Mouse (Mus musculus) gastrocnemius, postnatal 14 days (tissue): ENCODE measurements around the gene Olfr1289. TPM values are rescaled to one million over a fixed set of nuclear protein-coding genes. Genes with fewer than 3 reads are reported as not detected.

Experiments used
- DNase-seq: peaks from one replicate; pipeline ENCODE4 v3.0.0; 2021; ENCODE audit warnings: mixed read lengths
- intact Hi-C: fragments of 180-260 bp; cut with DNase I; formaldehyde crosslinking; loops from one replicate; pipeline ENCODE4 v1.15.1; 2025; ENCODE audit warnings: low total_unique reads
- long read RNA-seq, 2 experiments: library from polyadenylated mRNA; stranded (forward); transcript quantifications; one replicate each; pipeline ENCODE4 v2.0.0; 2021
- total RNA-seq, 2 experiments: library from RNA; stranded (reverse); gene quantifications; 2 replicates each; pipeline ENCODE4 v1.2.3; 2021

The Olfr1289 gene
- total RNA-seq, result not detected
- long read RNA-seq, experiment 1, result 0 reads
- long read RNA-seq, experiment 2, result 0 reads

- DNase-seq, result no peak
- intact Hi-C loops, result no loop called here
Measured at GRCm38 (mm10) chr2:111480519-111480918, at the start of gene Olfr1289. Olfr1289 (plus strand) TSS chr2:111480819.

- intact Hi-C loops, result no loop called here
- no peak for DNase-seq
Measured at GRCm38 (mm10) chr2:111448842-111449241, 31.8 kb upstream of the Olfr1289 start, which contains the start of gene Olfr1287. Olfr1287 (plus strand) TSS chr2:111449142.

GRCm38 (mm10) chr2:111473801-111474200 lies 6.8 kb upstream of the Olfr1289 start, which contains the start of gene Olfr1288:
Olfr1288 (plus strand) TSS chr2:111474101.
- no peak for DNase-seq
- intact Hi-C loops, result no loop called here

- intact Hi-C loops, result no loop called here
- no peak for DNase-seq
Measured at GRCm38 (mm10) chr2:111493729-111494128, 13.1 kb downstream of the Olfr1289 start, which contains the start of gene Olfr1290. Olfr1290 (minus strand) TSS chr2:111493829.

GRCm38 (mm10) chr2:111496880-111497279 lies 16.3 kb downstream of the Olfr1289 start, which contains the start of gene Olfr1291-ps1:
Olfr1291-ps1 (plus strand) TSS chr2:111497180.
- DNase-seq, result no peak
- intact Hi-C loops, result no loop called here

GRCm38 (mm10) chr2:111517451-111517850 lies 36.8 kb downstream of the Olfr1289 start:
- DNase-seq, result no peak
- intact Hi-C loops, result no loop called here

GRCm38 (mm10) chr2:111524903-111525302 lies 44.3 kb downstream of the Olfr1289 start, which contains the start of gene Olfr1293-ps:
Olfr1293-ps (plus strand) TSS chr2:111525203.
- intact Hi-C loops, result no loop called here
- no peak for DNase-seq

Other genes starting within 250 kb of the Olfr1289 start
- not detected for gene Olfr1275, start 245.5 kb upstream of the Olfr1289 start, total RNA-seq
- gene Olfr1276, start 226.3 kb upstream of the Olfr1289 start, total RNA-seq, result not detected
- not detected for gene Olfr1277, start 206.7 kb upstream of the Olfr1289 start, total RNA-seq
- not detected for gene Olfr1278, start 190.7 kb upstream of the Olfr1289 start, total RNA-seq
- gene Olfr1279, start 180.2 kb upstream of the Olfr1289 start, total RNA-seq, result not detected
- not detected for gene Olfr1280, start 166.8 kb upstream of the Olfr1289 start, total RNA-seq
- not detected for gene Olfr1281, start 154.3 kb upstream of the Olfr1289 start, total RNA-seq
- not detected for gene Olfr1282, start 144.7 kb upstream of the Olfr1289 start, total RNA-seq
- gene Olfr1283, start 114.0 kb upstream of the Olfr1289 start, total RNA-seq, result not detected
- not detected for gene Olfr1284, start 105.3 kb upstream of the Olfr1289 start, total RNA-seq
- not detected for gene Olfr1286, start 57.7 kb upstream of the Olfr1289 start, total RNA-seq
- not detected for gene Olfr1287, start 31.7 kb upstream of the Olfr1289 start, total RNA-seq
- not detected for gene Olfr1288, start 6.7 kb upstream of the Olfr1289 start, total RNA-seq
- gene Olfr1290, start 13.0 kb downstream of the Olfr1289 start, total RNA-seq, result not detected
- gene Olfr1291-ps1, start 16.4 kb downstream of the Olfr1289 start, total RNA-seq, result not detected
- gene Olfr1293-ps, start 44.4 kb downstream of the Olfr1289 start, total RNA-seq, result not detected
- not detected for gene Olfr1294, start 59.5 kb downstream of the Olfr1289 start, total RNA-seq
- gene Olfr1295, start 88.9 kb downstream of the Olfr1289 start, total RNA-seq, result not detected
- not detected for gene Olfr1297, start 145.7 kb downstream of the Olfr1289 start, total RNA-seq
- not detected for gene Olfr1298, start 168.4 kb downstream of the Olfr1289 start, total RNA-seq
- gene Olfr1299, start 180.6 kb downstream of the Olfr1289 start, total RNA-seq, result not detected